Mouse (Mus musculus) myocyte (in vitro differentiated cells): ENCODE measurements around the gene Unk.

Source experiments
- CEBPB ChIP-seq: IDR thresholded peaks from 2 replicates; pipeline ENCODE4 v1.6.1; 2011; ENCODE audit warnings: mild to moderate bottlenecking, moderate library complexity; ENCODE audit not compliant: poor library complexity, insufficient read depth, severe bottlenecking
- MAX ChIP-seq: IDR thresholded peaks from one replicate; pipeline ENCODE4 v1.6.1; 2011; ENCODE audit warnings: low read depth, mild to moderate bottlenecking, control low read depth
- USF1 ChIP-seq: IDR thresholded peaks from one replicate; pipeline ENCODE4 v1.6.1; 2011; ENCODE audit warnings: low read depth, mild to moderate bottlenecking, control low read depth, moderate library complexity

DNA sequence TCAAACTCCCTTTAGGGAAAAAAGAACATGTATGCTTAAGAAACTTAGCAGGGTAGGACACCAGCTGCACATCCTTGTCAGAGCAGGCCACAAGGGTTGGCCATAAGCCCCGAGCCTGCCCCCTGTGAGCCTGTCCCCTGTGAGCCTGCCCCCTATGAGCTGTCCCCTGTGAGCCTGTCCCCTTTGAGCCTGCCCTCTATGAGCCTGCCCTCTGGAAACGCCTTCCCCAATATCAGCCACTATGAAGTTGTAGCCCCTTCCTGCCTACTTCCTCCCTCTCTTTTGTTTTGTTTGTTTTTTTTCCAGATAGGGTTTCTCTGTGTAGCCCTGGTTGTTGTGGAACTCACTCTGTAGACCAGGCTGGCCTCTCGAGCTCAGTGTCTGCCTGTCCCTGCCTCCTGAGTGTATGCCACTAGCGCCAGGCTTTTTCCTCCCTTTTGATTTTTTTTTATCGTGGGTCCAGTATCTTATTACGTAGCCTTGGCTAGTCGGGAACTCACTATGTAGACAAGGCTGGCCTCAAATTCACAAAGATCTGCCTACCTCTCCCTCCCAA is 44.4 kb downstream of the Unk start:
- TF ChIP-seq USF1 = no peak
- TF ChIP-seq MAX = no peak
- no peak for TF ChIP-seq CEBPB
